Mouse (Mus musculus) neural tube, embryonic 15.5 days (tissue): ENCODE data around the gene Rgs13. TPM values are rescaled to one million over a fixed set of nuclear protein-coding genes. Genes with fewer than 3 reads are reported as not detected.

Source experiments
- ATAC-seq: fragments of 200-750 bp; cut with Nextera tagmentation; 2 replicates; pipeline ENCODE4 v1.8.0; 2017; ENCODE audit warnings: mild to moderate bottlenecking, moderate TSS enrichment, moderate library complexity; ENCODE audit not compliant: low FRiP score
- H3K27ac ChIP-seq: fragments of 300-500 bp; sonication (generic); replicated peaks from 2 replicates; pipeline ENCODE4 v1.5.1; 2015; ENCODE audit warnings: mild to moderate bottlenecking, inconsistent platforms
- H3K27me3 ChIP-seq: fragments of 300-500 bp; sonication (generic); replicated peaks from 2 replicates; pipeline ENCODE4 v1.6.1; 2015; ENCODE audit warnings: inconsistent platforms
- H3K36me3 ChIP-seq: fragments of 300-500 bp; sonication (generic); 2 replicates; pipeline ENCODE4 v1.6.1; 2015; ENCODE audit warnings: inconsistent platforms
- H3K4me1 ChIP-seq: fragments of 300-500 bp; sonication (generic); 2 replicates; pipeline ENCODE4 v1.6.1; 2015; ENCODE audit warnings: inconsistent platforms
- H3K4me2 ChIP-seq: fragments of 300-500 bp; sonication (generic); 2 replicates; pipeline ENCODE4 v1.6.1; 2015; ENCODE audit warnings: inconsistent platforms, mild to moderate bottlenecking, moderate library complexity
- H3K4me3 ChIP-seq: fragments of 300-500 bp; sonication (generic); replicated peaks from 2 replicates; pipeline ENCODE4 v1.5.1; 2015; ENCODE audit warnings: mild to moderate bottlenecking, inconsistent platforms
- H3K9ac ChIP-seq: fragments of 300-500 bp; sonication (generic); replicated peaks from 2 replicates; pipeline ENCODE4 v1.6.1; 2015; ENCODE audit warnings: mild to moderate bottlenecking, inconsistent platforms
- H3K9me3 ChIP-seq: fragments of 300-500 bp; sonication (generic); replicated peaks from 2 replicates; pipeline ENCODE4 v1.6.1; 2016; ENCODE audit warnings: inconsistent platforms
- WGBS: fragments of 180-500 bp; shearing (Covaris S2); methylation state at CpG from one replicate; pipeline ENCODE4 v1.1.7; 2015; ENCODE audit warnings: mixed read lengths; 5-methylcytosine and 5-hydroxymethylcytosine counted together
- polyA plus RNA-seq: library from polyadenylated mRNA; unstranded; fragments of >200 nt; fragmentation: Nextera tagmentation; extraction: Ambion mirVana; gene quantifications from 2 replicates; pipeline ENCODE4 v1.2.1, GENCODE M21; 2015

Rgs13 gene
- polyA plus RNA-seq, 1 experiment from 2014 or later: 0.17 TPM

DNA sequence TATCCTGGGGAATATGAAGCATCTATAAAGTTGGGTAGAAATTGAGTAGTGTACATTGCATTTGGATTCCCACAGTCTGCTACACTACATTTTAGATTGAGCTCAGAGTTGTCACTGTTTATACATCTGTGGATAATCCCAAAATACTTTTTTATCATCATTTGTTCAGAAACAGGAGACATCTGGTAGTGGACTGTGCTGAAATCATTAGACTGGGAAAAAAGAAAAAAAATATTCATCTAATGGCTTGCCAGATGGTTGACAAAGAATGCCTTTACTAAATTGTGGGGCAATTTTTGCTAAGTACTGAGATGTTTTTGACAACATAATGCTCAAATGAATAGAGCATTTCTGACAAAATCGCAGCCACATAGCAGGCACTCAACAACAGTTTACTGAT lies 86.8 kb downstream of the Rgs13 start:
- no peaks in the 10 kb centered on the region for H3K4me1 ChIP-seq
- H3K9ac ChIP-seq: no peak overlapping the region
- no peak overlapping the region for H3K4me2 ChIP-seq
- ATAC-seq: no peak
- H3K27ac ChIP-seq: no peak overlapping the region
- no peaks in the 10 kb centered on the region for H3K9me3 ChIP-seq
- H3K4me3 ChIP-seq: no peak overlapping the region
- no peaks in the 10 kb centered on the region for H3K27me3 ChIP-seq
- WGBS: 80% methylated on average over 1 of the region's 1 CpGs
- H3K36me3 ChIP-seq: no peaks in the 10 kb centered on the region

Other genes with a start within 250 kb of the Rgs13 start
- 97.0 and 112 TPM in 2 replicates for gene Rgs2, start 173.2 kb downstream of the Rgs13 start, polyA plus RNA-seq
- 0.88 TPM in 1 of 2 replicates, not detected in the other for gene Rgs1, start 71.9 kb upstream of the Rgs13 start, polyA plus RNA-seq